Mouse (Mus musculus): ENCODE data around the gene Ing5. TPM values are rescaled to one million over a fixed set of nuclear protein-coding genes. Genes with fewer than 3 reads are reported as not detected.

The Ing5 gene
- total and polyA plus RNA-seq, 3 experiments: 13.7 to 18.7 (median 16.2) TPM

DNA sequence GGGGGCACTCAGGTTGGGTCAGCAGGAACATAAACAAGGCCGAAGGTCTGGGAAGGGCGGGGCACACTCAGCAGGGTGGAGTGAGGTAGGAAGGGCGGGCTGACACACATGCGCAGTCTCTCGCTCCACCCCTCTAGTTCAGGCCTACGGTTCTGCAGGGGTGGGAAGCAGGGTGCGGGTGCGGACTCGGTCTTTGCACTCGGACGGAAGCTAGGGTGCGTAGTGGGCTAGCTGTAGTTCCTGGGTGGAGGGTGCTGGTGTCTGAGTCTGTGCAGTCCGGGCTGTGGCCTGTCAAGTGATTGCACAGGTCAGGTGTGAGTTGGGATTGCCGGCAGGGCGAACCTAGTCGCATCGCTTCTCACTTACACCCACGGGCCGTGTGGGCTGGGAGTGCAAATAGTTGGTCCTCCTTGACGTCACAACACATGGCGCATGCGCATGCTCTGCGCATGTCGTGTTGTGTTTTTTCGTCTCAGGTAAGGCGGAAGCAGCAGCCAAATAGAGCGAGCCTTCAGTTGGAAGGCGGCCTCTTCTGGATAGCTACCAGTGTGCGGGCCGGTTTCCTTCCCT lies 21.4 kb downstream of the Ing5 start:
- H3K27me3 ChIP-seq (replicated peaks): no peaks in the 10 kb centered on the region
- H3K4me3 ChIP-seq (replicated peaks in 1 of 3; ENCODE audit: low read depth in 2 of 3, low read length in 2 of 3, poor library complexity in 1 of 3): peak overlapping the region; percentile 41 to 78 (median 56)
- in situ Hi-C loops (cut with MboI; ENCODE audit: low pct_ligation_motif_present, low pct_unique_long_range_greater_than_20kb, low sequenced_read_pairs) (no loop called here), dilution Hi-C loops (cut with MboI; ENCODE audit: extremely low pct_ligation_motif_present, extremely low pct_unique_long_range_greater_than_20kb, low sequenced_read_pairs) (no loop called here)
- peaks cover 2 to 42% of the 10 kb centered on the region in 2 experiments for H3K36me3 ChIP-seq (replicated peaks in 1 of 2; ENCODE audit: control insufficient read depth in 1 of 2, insufficient read depth in 1 of 2, low read length in 1 of 2)
- H3K9ac ChIP-seq (ENCODE audit: insufficient read depth, low read depth): peak overlapping the region; percentile 84
- H3K4me1 ChIP-seq (ENCODE audit: control insufficient read depth in 1 of 2, insufficient read depth in 2 of 2): peaks cover 6 to 19% of the 10 kb centered on the region in 2 experiments
- no peaks in the 10 kb centered on the region for H3K79me2 ChIP-seq (replicated peaks; ENCODE audit: control insufficient read depth, extremely low read depth, insufficient read depth, poor library complexity, severe bottlenecking)
- TF ChIP-seq TBP (conservative IDR thresholded peaks at IDR 0.05; ENCODE audit: low read depth, low read length) (peak; percentile 94), MAX (IDR thresholded peaks at IDR 0.05; ENCODE audit: low read length) (peak; percentile 92), NELFE (IDR thresholded peaks at IDR 0.05; ENCODE audit: low read depth, low read length) (peak; percentile 96), ELF1 (IDR thresholded peaks at IDR 0.05; ENCODE audit: low read depth, low read length) (peak; percentile 96), E2F4 (IDR thresholded peaks at IDR 0.05; ENCODE audit: insufficient replicate concordance, low read depth, low read length) (no peak), SMC3 (IDR thresholded peaks at IDR 0.05; ENCODE audit: low read depth, low read length) (no peak), CHD1 (IDR thresholded peaks at IDR 0.05; ENCODE audit: low read depth, low read length) (no peak), ZMIZ1 (IDR thresholded peaks at IDR 0.05; ENCODE audit: low read depth, low read length) (peak; percentile 87), NRF1 (IDR thresholded peaks at IDR 0.05; ENCODE audit: low read depth, low read length) (peak; percentile 88), MEF2A (IDR thresholded peaks at IDR 0.05; ENCODE audit: borderline replicate concordance, low read depth, low read length) (0 out of 2 replicates have a peak, but pooled peaks have one; percentile 40), KAT2A (IDR thresholded peaks at IDR 0.05; ENCODE audit: insufficient replicate concordance, low read length) (0 out of 2 replicates have a peak, but pooled peaks have one; percentile 45), EP300 (IDR thresholded peaks at IDR 0.05; ENCODE audit: low read length) (no peak), ZKSCAN1 (IDR thresholded peaks at IDR 0.05; ENCODE audit: borderline replicate concordance, low read depth, low read length) (no peak), BHLHE40 (IDR thresholded peaks at IDR 0.05; ENCODE audit: low read depth, low read length) (peak; percentile 34; the same call in 1 of the 2 replicates), GABPA (IDR thresholded peaks at IDR 0.05; ENCODE audit: insufficient replicate concordance, low read depth, low read length) (peak; percentile 4; the same call in 1 of the 2 replicates), USF1 (IDR thresholded peaks at IDR 0.05; ENCODE audit: low read depth, low read length) (no peak), JUND (conservative IDR thresholded peaks at IDR 0.05; ENCODE audit: low read depth, low read length) (no peak), ZC3H11A (IDR thresholded peaks at IDR 0.05; ENCODE audit: low read depth, low read length) (no peak), SIN3A (IDR thresholded peaks at IDR 0.05; ENCODE audit: low read length) (peak; percentile 93), TCF12 (IDR thresholded peaks at IDR 0.05; ENCODE audit: low read depth, low read length) (peak; percentile 86), JUN (IDR thresholded peaks at IDR 0.05; ENCODE audit: insufficient read depth, low read depth, low read length) (no peak), MAFK (IDR thresholded peaks at IDR 0.05; ENCODE audit: insufficient replicate concordance, low read length) (no peak), CTCF (conservative IDR thresholded peaks at IDR 0.05 in 1 of 2, IDR thresholded peaks at IDR 0.05 in 1 of 2; ENCODE audit: low read depth in 2 of 2, low read length in 2 of 2) (no peak), PAX5 (IDR thresholded peaks at IDR 0.05; ENCODE audit: low read length) (no peak), MXI1 (IDR thresholded peaks at IDR 0.05; ENCODE audit: low read depth, low read length) (peak; percentile 82; the same call in 1 of the 2 replicates), RAD21 (IDR thresholded peaks at IDR 0.05; ENCODE audit: low read depth, low read length) (no peak), USF2 (conservative IDR thresholded peaks at IDR 0.05; ENCODE audit: low read depth, low read length) (no peak), HCFC1 (IDR thresholded peaks at IDR 0.05; ENCODE audit: low read depth, low read length) (peak; percentile 79), POLR2A (IDR thresholded peaks at IDR 0.05; ENCODE audit: low read depth, low read length) (peak; percentile 94), POLR2AphosphoS2 (IDR thresholded peaks at IDR 0.05; ENCODE audit: low read depth, low read length) (peak; percentile 94), ZNF384 (IDR thresholded peaks at IDR 0.05; ENCODE audit: low read depth, low read length) (peak; percentile 52), UBTF (IDR thresholded peaks at IDR 0.05; ENCODE audit: low read depth, low read length) (no peak), MAZ (IDR thresholded peaks at IDR 0.05; ENCODE audit: low read depth, low read length) (peak; percentile 92), IRF4 (IDR thresholded peaks at IDR 0.05; ENCODE audit: low read depth, low read length) (no peak; the same call in 1 of the 2 replicates), MYC (IDR thresholded peaks at IDR 0.05; ENCODE audit: low read depth, low read length) (peak; percentile 87), RCOR1 (conservative IDR thresholded peaks at IDR 0.05; ENCODE audit: low read depth, low read length) (no peak), ETS1 (conservative IDR thresholded peaks at IDR 0.05; ENCODE audit: low read depth, low read length) (no peak; the same call in none of the 2 replicates), CHD2 (IDR thresholded peaks at IDR 0.05; ENCODE audit: low read length) (peak; percentile 27; the same call in 1 of the 2 replicates)
- no peaks in the 10 kb centered on the region for H3K9me3 ChIP-seq (replicated peaks; ENCODE audit: low read length)
- peak overlapping the region; percentile 94 for H3K27ac ChIP-seq (ENCODE audit: insufficient read depth, low read depth)
- peak overlapping the region; percentile 81 for H3K4me2 ChIP-seq (ENCODE audit: insufficient read depth, low read depth, poor library complexity, severe bottlenecking)
- peak; percentile 98 for DNase-seq (ENCODE audit: extremely low read depth)

Measured in CH12.LX (cell line).